Mouse (Mus musculus) embryo, embryonic 10 days (tissue): ENCODE results near the gene Hist1h2bc.

ENCODE experiments used
- DNase-seq: peaks from one replicate; pipeline ENCODE4 v3.0.0-alpha.2; 2015; ENCODE audit warnings: low spot score

Hist1h2bc gene

GRCm38 (mm10) chr13:23683755-23684281, at the start of gene Hist1h2bc, which contains the start of gene Hist1h2ac:
Gene Hist1h2bc (plus strand): TSS chr13:23684199.
Gene Hist1h2ac (minus strand): TSS chr13:23683948.
- peak; percentile 96 for DNase-seq

GRCm38 (mm10) chr13:23659636-23660366, 24.2 kb upstream of the Hist1h2bc start:
- no peak for DNase-seq

- no peak for DNase-seq
Observed at GRCm38 (mm10) chr13:23662536-23662935, 21.5 kb upstream of the Hist1h2bc start.

GRCm38 (mm10) chr13:23681990-23682582, 1.9 kb upstream of the Hist1h2bc start:
- peak; percentile 23 for DNase-seq

- peak; percentile 39 for DNase-seq
Observed at GRCm38 (mm10) chr13:23682623-23682946, 1.4 kb upstream of the Hist1h2bc start.

- DNase-seq = peak; percentile 57
Observed at GRCm38 (mm10) chr13:23682947-23683754, 848 bp upstream of the Hist1h2bc start.

- DNase-seq = peak; percentile 78
Observed at GRCm38 (mm10) chr13:23684295-23684945, 421 bp downstream of the Hist1h2bc start.

- DNase-seq = peak; percentile 66
Observed at GRCm38 (mm10) chr13:23685121-23685861, 1.3 kb downstream of the Hist1h2bc start.

GRCm38 (mm10) chr13:23685966-23686365, 2.0 kb downstream of the Hist1h2bc start:
- no peak for DNase-seq

- DNase-seq = no peak
Observed at GRCm38 (mm10) chr13:23687181-23687580, 3.2 kb downstream of the Hist1h2bc start.

GRCm38 (mm10) chr13:23687907-23688306, 3.9 kb downstream of the Hist1h2bc start:
- DNase-seq = no peak

- no peak for DNase-seq
Observed at GRCm38 (mm10) chr13:23688956-23689355, 5.0 kb downstream of the Hist1h2bc start.

- DNase-seq = no peak
Observed at GRCm38 (mm10) chr13:23689459-23689858, 5.5 kb downstream of the Hist1h2bc start.

- DNase-seq = no peak
Observed at GRCm38 (mm10) chr13:23693856-23694440, 9.9 kb downstream of the Hist1h2bc start.

- DNase-seq = no peak
Observed at GRCm38 (mm10) chr13:23694956-23695355, 11.0 kb downstream of the Hist1h2bc start.

GRCm38 (mm10) chr13:23695514-23695913, 11.5 kb downstream of the Hist1h2bc start, which contains the start of gene Hist1h1t:
Gene Hist1h1t (plus strand): TSS chr13:23695814.
- DNase-seq = no peak

GRCm38 (mm10) chr13:23696061-23696474, 12.1 kb downstream of the Hist1h2bc start:
- no peak for DNase-seq

GRCm38 (mm10) chr13:23697491-23698299, 13.7 kb downstream of the Hist1h2bc start:
- DNase-seq = peak; percentile 90

- peak; percentile 95 for DNase-seq
Observed at GRCm38 (mm10) chr13:23698300-23698693, 14.3 kb downstream of the Hist1h2bc start, which contains the start of gene Hist1h4c. Gene Hist1h4c (minus strand): TSS chr13:23698454.

- DNase-seq = no peak
Observed at GRCm38 (mm10) chr13:23698996-23699395, 15.0 kb downstream of the Hist1h2bc start.
